Mouse (Mus musculus) neural tube, embryonic 13.5 days (tissue): ENCODE data around the gene St6galnac4. TPM values are rescaled to one million over a fixed set of nuclear protein-coding genes. Genes with fewer than 3 reads are reported as not detected.
A peak's percentile ranks its signal among the peaks of the same experiment; 100 is the strongest.

ENCODE experiments used
- ATAC-seq: fragments of 200-750 bp; cut with Nextera tagmentation; 2 replicates; pipeline ENCODE4 v1.8.0; 2017; ENCODE audit warnings: low read depth, mild to moderate bottlenecking, moderate TSS enrichment, moderate library complexity
- H3K27ac ChIP-seq: fragments of 300-500 bp; sonication (generic); replicated peaks from 2 replicates; pipeline ENCODE4 v1.5.1; 2015; ENCODE audit warnings: moderate library complexity, mild to moderate bottlenecking, inconsistent platforms
- H3K27me3 ChIP-seq: fragments of 300-500 bp; sonication (generic); 2 replicates; pipeline ENCODE4 v1.6.1; 2015; ENCODE audit warnings: mild to moderate bottlenecking, inconsistent platforms
- H3K36me3 ChIP-seq: fragments of 300-500 bp; sonication (generic); 2 replicates; pipeline ENCODE4 v1.6.1; 2015; ENCODE audit warnings: mild to moderate bottlenecking, inconsistent platforms
- H3K4me1 ChIP-seq: fragments of 300-500 bp; sonication (generic); replicated peaks from 2 replicates; pipeline ENCODE4 v1.6.1; 2015; ENCODE audit warnings: inconsistent platforms
- H3K4me2 ChIP-seq: fragments of 300-500 bp; sonication (generic); 2 replicates; pipeline ENCODE4 v1.6.1; 2015; ENCODE audit warnings: inconsistent platforms, mild to moderate bottlenecking, moderate library complexity
- H3K4me3 ChIP-seq: fragments of 300-500 bp; sonication (generic); 2 replicates; pipeline ENCODE4 v1.5.1; 2015; ENCODE audit warnings: mild to moderate bottlenecking, inconsistent platforms
- H3K9ac ChIP-seq: fragments of 300-500 bp; sonication (generic); 2 replicates; pipeline ENCODE4 v1.6.1; 2015; ENCODE audit warnings: moderate library complexity, mild to moderate bottlenecking, inconsistent platforms
- H3K9me3 ChIP-seq: fragments of 300-500 bp; sonication (generic); 2 replicates; pipeline ENCODE4 v1.6.1; 2016; ENCODE audit warnings: inconsistent platforms
- WGBS: fragments of 180-500 bp; shearing (Covaris S2); methylation state at CpG from one replicate; pipeline ENCODE4 v1.1.7; 2015; 5-methylcytosine and 5-hydroxymethylcytosine counted together
- polyA plus RNA-seq: library from polyadenylated mRNA; unstranded; fragments of >200 nt; fragmentation: Nextera tagmentation; extraction: Ambion mirVana; gene quantifications from 2 replicates; pipeline ENCODE4 v1.2.1, GENCODE M21; 2015

Gene St6galnac4
- polyA plus RNA-seq, 1 experiment from 2014 or later, result 25.3 TPM

GRCm38 (mm10) chr2:32589213-32589795, 2.4 kb downstream of the St6galnac4 start:
- Histone ChIP-seq H3K9me3 (no peaks in the 10 kb centered on the region), H3K4me2 (no peak overlapping the region), H3K4me3 (no peak overlapping the region), H3K27me3 (no peaks in the 10 kb centered on the region), H3K4me1 (peaks cover 39% of the 10 kb centered on the region), H3K27ac (no peak overlapping the region), H3K9ac (peak overlapping the region; percentile 31; the same call in 1 of the 2 replicates), H3K36me3 (no peaks in the 10 kb centered on the region)
- 68% methylated on average over 11 of the region's 11 CpGs for WGBS
- no peak for ATAC-seq

- Histone ChIP-seq H3K27me3 (no peaks in the 10 kb centered on the region), H3K9me3 (no peaks in the 10 kb centered on the region), H3K4me1 (peaks cover 39% of the 10 kb centered on the region), H3K4me2 (no peak overlapping the region), H3K4me3 (no peak overlapping the region), H3K27ac (no peak overlapping the region), H3K36me3 (peaks cover 3% of the 10 kb centered on the region; the same call in 1 of the 2 replicates), H3K9ac (no peak overlapping the region)
- no peak for ATAC-seq
- WGBS, result 81% methylated on average over 10 of the region's 10 CpGs
Measured at GRCm38 (mm10) chr2:32590224-32590623, 3.3 kb downstream of the St6galnac4 start.

- H3K4me2 ChIP-seq, result no peak overlapping the region
- H3K9me3 ChIP-seq, result no peaks in the 10 kb centered on the region
- H3K4me3 ChIP-seq, result no peak overlapping the region
- no peaks in the 10 kb centered on the region for H3K27me3 ChIP-seq
- H3K36me3 ChIP-seq, result peaks cover 12% of the 10 kb centered on the region; the same call in 1 of the 2 replicates
- ATAC-seq, result no peak
- H3K9ac ChIP-seq, result no peak overlapping the region
- 78% methylated on average over 6 of the region's 6 CpGs for WGBS
- peaks cover 38% of the 10 kb centered on the region for H3K4me1 ChIP-seq
- no peak overlapping the region for H3K27ac ChIP-seq
Measured at GRCm38 (mm10) chr2:32591249-32591648, 4.4 kb downstream of the St6galnac4 start.

GRCm38 (mm10) chr2:32596725-32597124, 9.8 kb downstream of the St6galnac4 start:
- Histone ChIP-seq H3K4me2 (no peak overlapping the region), H3K4me1 (no peaks in the 10 kb centered on the region; the same call in 1 of the 2 replicates), H3K27me3 (no peaks in the 10 kb centered on the region), H3K4me3 (no peak overlapping the region), H3K36me3 (peaks cover 23% of the 10 kb centered on the region), H3K9ac (no peak overlapping the region), H3K27ac (peak overlapping the region; percentile 28; the same call in 1 of the 2 replicates), H3K9me3 (no peaks in the 10 kb centered on the region)
- no peak for ATAC-seq
- WGBS, result 81% methylated on average over 13 of the region's 13 CpGs

GRCm38 (mm10) chr2:32597248-32597647, 10.4 kb downstream of the St6galnac4 start:
- Histone ChIP-seq H3K4me2 (no peak overlapping the region), H3K9ac (no peak overlapping the region), H3K9me3 (no peaks in the 10 kb centered on the region), H3K4me1 (no peaks in the 10 kb centered on the region; the same call in 1 of the 2 replicates), H3K36me3 (peaks cover 23% of the 10 kb centered on the region), H3K27ac (0 out of 2 replicates have a peak overlapping the region, but pooled peaks have one; percentile 28), H3K27me3 (no peaks in the 10 kb centered on the region), H3K4me3 (no peak overlapping the region)
- ATAC-seq, result no peak
- 89% methylated on average over 5 of the region's 5 CpGs for WGBS

- no peaks in the 10 kb centered on the region for H3K27me3 ChIP-seq
- no peak for ATAC-seq
- H3K27ac ChIP-seq, result no peak overlapping the region
- no peak overlapping the region for H3K4me3 ChIP-seq
- peaks cover 3% of the 10 kb centered on the region; the same call in 1 of the 2 replicates for H3K4me1 ChIP-seq
- 91% methylated on average over 5 of the region's 5 CpGs for WGBS
- no peak overlapping the region for H3K4me2 ChIP-seq
- no peak overlapping the region for H3K9ac ChIP-seq
- no peaks in the 10 kb centered on the region for H3K9me3 ChIP-seq
- H3K36me3 ChIP-seq, result peaks cover 23% of the 10 kb centered on the region
Measured at GRCm38 (mm10) chr2:32597699-32598098, 10.8 kb downstream of the St6galnac4 start.

GRCm38 (mm10) chr2:32598506-32598905, 11.6 kb downstream of the St6galnac4 start:
- WGBS, result 89% methylated on average over 8 of the region's 8 CpGs
- Histone ChIP-seq H3K27me3 (no peaks in the 10 kb centered on the region), H3K9me3 (no peaks in the 10 kb centered on the region), H3K4me2 (no peak overlapping the region), H3K4me1 (peaks cover 4% of the 10 kb centered on the region; the same call in 1 of the 2 replicates), H3K4me3 (no peak overlapping the region), H3K27ac (no peak overlapping the region), H3K9ac (no peak overlapping the region), H3K36me3 (peaks cover 23% of the 10 kb centered on the region)
- ATAC-seq, result no peak

GRCm38 (mm10) chr2:32599409-32599808, 12.5 kb downstream of the St6galnac4 start, which contains the start of gene St6galnac6:
TSS of gene St6galnac6 (plus strand) at chr2:32599709.
- Histone ChIP-seq H3K4me2 (no peak within 1 kb of the TSS), H3K9me3 (no peaks in the 10 kb centered on the region), H3K9ac (no peak within 1 kb of the TSS), H3K27me3 (no peaks in the 10 kb centered on the region), H3K4me1 (peaks cover 4% of the 10 kb centered on the region; the same call in 1 of the 2 replicates), H3K36me3 (peaks cover 23% of the 10 kb centered on the region), H3K27ac (no peak within 1 kb of the TSS), H3K4me3 (no peak within 1 kb of the TSS)
- no peak for ATAC-seq
- WGBS, result 95% methylated on average over 3 of the region's 3 CpGs

GRCm38 (mm10) chr2:32601417-32602065, 14.6 kb downstream of the St6galnac4 start:
- Histone ChIP-seq H3K27me3 (no peaks in the 10 kb centered on the region), H3K4me1 (peaks cover 6% of the 10 kb centered on the region; the same call in 1 of the 2 replicates), H3K9me3 (no peaks in the 10 kb centered on the region), H3K27ac (no peak overlapping the region), H3K36me3 (peaks cover 11% of the 10 kb centered on the region), H3K4me2 (no peak overlapping the region), H3K9ac (no peak overlapping the region), H3K4me3 (no peak overlapping the region)
- 41% methylated on average over 8 of the region's 8 CpGs for WGBS
- no peak for ATAC-seq

GRCm38 (mm10) chr2:32602600-32603054, 15.7 kb downstream of the St6galnac4 start:
- Histone ChIP-seq H3K4me2 (peak overlapping the region; percentile 42), H3K9me3 (no peaks in the 10 kb centered on the region), H3K27ac (no peak overlapping the region), H3K27me3 (0 out of 2 replicates have a peak, but pooled peaks cover 2% of the 10 kb centered on the region), H3K36me3 (peaks cover 4% of the 10 kb centered on the region), H3K4me3 (peak overlapping the region; percentile 13; the same call in 1 of the 2 replicates), H3K4me1 (peaks cover 15% of the 10 kb centered on the region), H3K9ac (no peak overlapping the region)
- ATAC-seq, result no peak
- under 1% methylated on average over 11 of the region's 11 CpGs for WGBS

- H3K27ac ChIP-seq, result no peak overlapping the region
- peaks cover 9% of the 10 kb centered on the region; the same call in 1 of the 2 replicates for H3K27me3 ChIP-seq
- ATAC-seq, result no peak
- 48% methylated on average over 10 of the region's 10 CpGs for WGBS
- H3K4me1 ChIP-seq, result peaks cover 29% of the 10 kb centered on the region
- no peaks in the 10 kb centered on the region for H3K36me3 ChIP-seq
- no peak overlapping the region for H3K4me2 ChIP-seq
- no peak overlapping the region for H3K9ac ChIP-seq
- no peak overlapping the region for H3K4me3 ChIP-seq
- H3K9me3 ChIP-seq, result no peaks in the 10 kb centered on the region
Measured at GRCm38 (mm10) chr2:32604631-32605030, 17.7 kb downstream of the St6galnac4 start.
